In genomic region chr4:125105354-125105753, GRCm38 (mm10) we compare ENCODE assay signal across 25 mouse cellular contexts. TPM values are rescaled to one million over a fixed set of nuclear protein-coding genes. Genes with fewer than 3 reads are reported as not detected.
"Had no signal": no experiment of that assay in that cellular context is flagged by ENCODE, and none has a peak within 500 bp of the region (broad histone marks: within the 10 kb centered on the region; RNA-seq: fewer than 3 reads in every experiment).

No protein-coding gene starts in this region.

- H3K4me1 ChIP-seq: liver, embryonic 12.5 days; liver, embryonic 15.5 days; lung, embryonic 15.5 days; midbrain, embryonic 13.5 days; neural tube, embryonic 13.5 days; stomach, embryonic 15.5 days had no signal

- H3K27ac ChIP-seq: layer of hippocampus, adult 2 months; limb, embryonic 10.5 days; limb, embryonic 13.5 days; liver, embryonic 12.5 days; liver, embryonic 15.5 days; lung, embryonic 15.5 days; midbrain, embryonic 10.5 days; midbrain, embryonic 13.5 days; neural tube, embryonic 13.5 days; stomach, embryonic 15.5 days had no signal

- H3K27me3 ChIP-seq: limb, embryonic 13.5 days; liver, embryonic 12.5 days; liver, embryonic 15.5 days; lung, embryonic 15.5 days; megakaryocyte, embryonic 14.5 days; midbrain, embryonic 13.5 days; neural tube, embryonic 13.5 days; stomach, embryonic 15.5 days had no signal

- H3K4me2 ChIP-seq: limb, embryonic 13.5 days; liver, embryonic 12.5 days; liver, embryonic 15.5 days; lung, embryonic 15.5 days; midbrain, embryonic 13.5 days; neural tube, embryonic 13.5 days; stomach, embryonic 15.5 days had no signal

- ATAC-seq: liver, embryonic 12.5 days; midbrain, embryonic 13.5 days; midbrain, embryonic 16.5 days had no signal

- H3K9ac ChIP-seq: limb, embryonic 13.5 days; liver, embryonic 12.5 days; liver, embryonic 15.5 days; lung, embryonic 15.5 days; midbrain, embryonic 13.5 days; neural tube, embryonic 13.5 days; stomach, embryonic 15.5 days had no signal

- DNase-seq: kidney, postnatal 25 days; layer of hippocampus, adult 9-11 months; liver; lung, adult 18-20 months; lung, postnatal 10 days; lung, postnatal 36 days; right cerebral cortex, postnatal 25 days; spleen, adult 18-20 months; thymus, adult 18-20 months; thymus, postnatal 36 days had no signal

- H3K4me3 ChIP-seq: layer of hippocampus, adult 2 months; limb, embryonic 10.5 days; limb, embryonic 13.5 days; liver, embryonic 12.5 days; liver, embryonic 15.5 days; lung, embryonic 15.5 days; megakaryocyte, embryonic 14.5 days; midbrain, embryonic 10.5 days; midbrain, embryonic 13.5 days; myocyte; neural tube, embryonic 13.5 days; stomach, embryonic 15.5 days had no signal

- H3K9me3 ChIP-seq: limb, embryonic 10.5 days; limb, embryonic 13.5 days; liver, embryonic 12.5 days; liver, embryonic 15.5 days; lung, embryonic 15.5 days; megakaryocyte, embryonic 14.5 days; midbrain, embryonic 10.5 days; midbrain, embryonic 13.5 days; neural tube, embryonic 13.5 days; stomach, embryonic 15.5 days had no signal

RNA-seq across cellular contexts. Expression of gene Zc3h12a, which starts 22.3 kb away (rescaled TPM):
- polyA plus RNA-seq: midbrain, embryonic 16.5 days had no signal

RNA-seq across cellular contexts. Expression of gene Dnali1, which starts 39.9 kb away (rescaled TPM):
- total RNA-seq: monocyte, adult 5-6 weeks had no signal
- polyA plus RNA-seq: large intestine, adult 2 months; limb, embryonic 13.5 days; liver, embryonic 15.5 days had no signal
